Mouse (Mus musculus) brain, embryonic 14.5 days (tissue): ENCODE results near the gene Syk.

Source experiments
- CTCF ChIP-seq: fragments of 200-500 bp; IDR thresholded peaks from 2 replicates; pipeline ENCODE4 v1.5.1; 2012; ENCODE audit warnings: inconsistent platforms, mild to moderate bottlenecking, moderate library complexity, borderline replicate concordance; ENCODE audit not compliant: insufficient read depth, insufficient read length; ENCODE audit errors: extremely low read depth
- POLR2A ChIP-seq: fragments of 200-500 bp; IDR thresholded peaks from 2 replicates; pipeline ENCODE4 v1.6.1; 2012; ENCODE audit warnings: mild to moderate bottlenecking, inconsistent platforms, borderline replicate concordance; ENCODE audit not compliant: poor library complexity, insufficient read depth, insufficient read length, severe bottlenecking; ENCODE audit errors: extremely low read depth

- TF ChIP-seq CTCF (no peak), POLR2A (no peak)
These were observed 23.8 kb downstream of the Syk start for GRCm38 (mm10) chr13:52606656-52607275.
